Mouse (Mus musculus) right cerebral cortex, adult 2 months (tissue): ENCODE measurements at regions not wholly inside any gene's neighbourhood (a gene's known extent, or its start where the extent isn't known, plus 50 kb on each side); places are given as distances from the start of the nearest gene placed in this dataset.

Source experiments
- DNase-seq, 2 experiments: peaks; one replicate each; pipeline ENCODE4 v3.0.0; 2021 to 2022; ENCODE audit warnings: low spot score in 2 of 2

DNA sequence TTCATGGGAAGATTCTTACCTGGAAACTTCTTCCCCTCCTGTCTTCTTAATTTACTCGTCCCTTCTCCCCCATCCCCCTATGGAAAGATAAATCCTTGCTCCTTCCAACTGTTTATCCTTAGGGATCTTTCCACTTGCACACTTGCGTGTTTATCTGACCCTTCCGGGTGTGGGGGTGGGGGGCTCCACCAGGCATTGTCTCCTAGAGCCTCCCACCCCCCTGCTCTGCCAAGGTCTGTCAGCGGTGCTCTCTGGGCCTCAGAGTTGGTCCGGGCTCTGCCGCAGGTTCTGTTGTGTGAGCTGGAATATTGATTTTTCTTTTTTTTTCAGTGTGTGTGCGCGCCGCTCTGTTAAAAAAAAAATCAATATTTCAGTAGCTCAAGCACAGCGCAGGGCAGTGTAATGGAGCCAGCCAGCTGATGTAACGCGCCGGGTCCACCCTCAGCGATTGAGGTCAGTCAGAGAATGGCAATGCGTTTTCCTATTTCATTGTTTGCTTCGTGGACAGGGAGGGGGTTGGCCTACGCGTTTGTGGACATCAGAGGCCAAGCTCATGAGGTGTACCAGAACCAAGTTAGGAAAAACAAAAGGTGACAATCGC is 160.2 kb upstream of the Nfe2l3 start:
- no peak for DNase-seq

- DNase-seq: no peak
Measured at GRCm38 (mm10) chr6:51279491-51279890, 153.0 kb upstream of the Nfe2l3 start.

GRCm38 (mm10) chr6:51280231-51280630 is 152.2 kb upstream of the Nfe2l3 start:
- DNase-seq: no peak

- DNase-seq: no peak
Measured at GRCm38 (mm10) chr6:51283916-51284706, 148.4 kb upstream of the Nfe2l3 start.

DNA sequence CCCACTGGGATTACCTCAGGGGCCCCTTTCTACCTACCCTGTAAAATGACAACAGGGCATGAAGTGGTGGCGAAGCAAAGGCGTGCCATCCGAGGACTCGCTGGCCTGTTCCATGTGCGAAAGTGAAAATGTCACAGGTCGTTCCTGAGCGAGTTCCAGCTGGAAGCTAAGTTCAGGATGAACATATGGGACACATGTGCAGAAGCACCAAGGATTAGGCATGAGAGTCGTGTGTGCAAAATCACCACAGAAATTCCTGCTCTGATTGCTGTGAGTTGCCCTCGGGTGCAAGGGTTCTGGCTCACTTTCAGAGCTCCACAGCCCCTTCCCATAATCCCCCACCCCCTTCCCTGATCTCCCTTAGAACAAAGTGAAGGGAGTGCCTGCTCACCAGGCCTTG is 147.6 kb upstream of the Nfe2l3 start:
- no peak for DNase-seq

DNA sequence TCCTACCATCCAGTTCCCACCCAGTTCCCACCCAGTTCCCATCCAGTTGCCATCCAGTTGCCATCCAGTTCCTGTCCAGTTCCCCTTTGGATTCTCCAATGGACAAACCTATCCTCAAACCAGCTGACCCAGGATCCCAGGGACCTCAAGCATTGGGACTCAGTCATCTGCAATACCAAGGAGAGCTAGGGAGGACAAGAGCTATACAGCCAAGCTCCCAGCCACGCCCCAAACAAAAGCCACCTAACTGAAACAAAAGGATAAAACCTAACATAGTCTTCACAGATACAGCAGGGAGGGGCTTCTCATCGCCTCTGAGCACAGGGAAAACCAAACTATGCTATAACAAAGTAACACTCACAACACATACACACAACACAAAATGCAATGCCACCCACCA is 145.6 kb upstream of the Nfe2l3 start:
- no peak for DNase-seq

GRCm38 (mm10) chr6:51287383-51287782 is 145.1 kb upstream of the Nfe2l3 start:
- no peak for DNase-seq

GRCm38 (mm10) chr6:51287807-51288206 is 144.7 kb upstream of the Nfe2l3 start:
- no peak for DNase-seq

- DNase-seq: no peak
Measured at GRCm38 (mm10) chr6:51288306-51289066, 144.0 kb upstream of the Nfe2l3 start.

- no peak for DNase-seq
Measured at GRCm38 (mm10) chr6:51289067-51289725, 143.3 kb upstream of the Nfe2l3 start.

DNA sequence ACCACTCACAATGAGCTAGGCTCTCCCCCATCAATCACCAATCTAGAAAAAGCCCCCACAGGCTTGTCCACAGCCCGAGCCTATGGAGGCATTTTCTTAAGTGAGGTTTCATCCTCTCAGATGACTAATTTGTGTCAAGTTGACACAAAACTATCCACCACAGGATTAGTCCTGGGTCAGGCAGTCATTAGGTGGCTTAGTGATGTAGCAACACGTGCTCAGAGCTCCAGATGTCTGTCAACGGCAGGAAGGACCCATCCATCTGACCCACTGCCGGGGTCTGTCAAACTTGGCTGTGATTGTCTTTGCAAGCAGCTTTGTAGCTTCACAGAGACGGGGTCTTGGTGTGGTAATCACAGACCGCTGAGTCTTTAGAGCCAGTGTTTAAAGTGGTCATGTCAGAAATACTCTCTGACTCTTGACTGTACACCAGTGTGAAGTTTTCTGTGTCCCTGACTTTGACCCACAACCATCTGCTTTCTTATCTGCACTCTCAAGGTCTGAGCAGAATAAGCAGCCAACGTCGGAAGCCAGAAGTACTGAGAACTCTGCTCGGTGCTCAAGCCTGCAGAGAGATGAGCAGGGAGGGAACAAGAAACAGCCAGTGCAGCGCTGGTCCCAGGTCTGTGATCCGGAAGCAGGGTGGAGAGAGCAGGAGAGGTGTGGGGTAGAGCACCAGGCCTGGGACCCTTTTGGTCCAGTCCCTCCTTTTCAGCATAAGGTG is 131.6 kb upstream of the Nfe2l3 start:
- no peak for DNase-seq

- no peak for DNase-seq
Measured at GRCm38 (mm10) chr6:51301831-51302230, 130.6 kb upstream of the Nfe2l3 start.

DNA sequence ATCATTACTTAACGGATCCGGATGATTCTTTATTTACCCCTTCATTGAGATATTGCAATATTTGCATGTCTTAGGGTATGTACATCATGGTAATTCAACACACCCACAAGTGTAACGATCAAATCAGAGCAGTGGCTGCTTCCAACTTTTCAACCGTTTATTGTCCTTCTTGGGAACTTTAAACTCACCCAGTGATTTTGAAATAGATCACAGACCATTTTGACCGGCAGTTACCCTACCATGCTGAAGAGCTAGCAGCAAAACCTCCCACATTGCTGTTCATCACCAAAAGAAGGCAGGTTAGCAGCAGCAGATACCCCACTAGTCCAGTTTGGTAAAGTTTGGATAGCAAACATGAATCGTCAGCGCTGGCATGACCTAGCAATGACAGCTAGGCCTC is 130.2 kb upstream of the Nfe2l3 start:
- DNase-seq: no peak

GRCm38 (mm10) chr6:51318341-51318740 is 114.1 kb upstream of the Nfe2l3 start:
- DNase-seq: no peak

- no peak for DNase-seq
Measured at GRCm38 (mm10) chr6:51320019-51320418, 112.5 kb upstream of the Nfe2l3 start.

DNA sequence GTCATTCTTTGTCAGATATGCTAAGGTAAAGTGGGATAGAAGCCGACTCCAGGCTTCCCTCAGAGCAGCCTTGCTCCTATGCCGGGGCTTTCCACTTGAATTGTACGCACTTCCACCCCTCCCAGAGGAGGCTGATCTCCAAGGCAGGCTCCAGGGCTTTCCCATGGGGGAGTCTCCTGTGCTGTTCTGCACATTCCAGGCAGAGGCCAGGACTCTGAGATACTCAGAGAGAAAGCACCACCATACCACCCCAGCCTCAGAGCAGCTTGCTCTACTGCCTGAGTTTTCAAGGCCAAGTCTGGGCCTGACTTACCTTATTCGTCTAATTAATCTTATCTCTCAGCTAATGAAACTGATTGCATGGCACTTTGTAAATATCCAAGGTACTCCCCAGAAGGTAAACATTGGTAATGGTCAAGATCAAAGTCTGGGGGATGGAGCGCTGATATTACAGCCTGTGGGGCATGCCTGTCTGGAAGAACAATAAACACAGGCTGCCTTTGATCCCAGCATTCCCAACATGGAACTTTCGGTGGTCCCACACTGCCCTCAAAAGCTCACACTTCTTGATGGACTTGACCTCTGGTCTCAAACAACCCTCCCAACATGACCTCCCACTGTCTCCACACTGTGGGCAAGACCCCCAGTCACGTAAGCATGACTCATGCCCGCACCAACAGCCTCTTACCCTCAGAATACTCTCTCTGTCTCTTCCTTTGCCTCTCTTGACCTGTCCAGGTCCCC is 111.6 kb upstream of the Nfe2l3 start:
- DNase-seq: no peak

DNA sequence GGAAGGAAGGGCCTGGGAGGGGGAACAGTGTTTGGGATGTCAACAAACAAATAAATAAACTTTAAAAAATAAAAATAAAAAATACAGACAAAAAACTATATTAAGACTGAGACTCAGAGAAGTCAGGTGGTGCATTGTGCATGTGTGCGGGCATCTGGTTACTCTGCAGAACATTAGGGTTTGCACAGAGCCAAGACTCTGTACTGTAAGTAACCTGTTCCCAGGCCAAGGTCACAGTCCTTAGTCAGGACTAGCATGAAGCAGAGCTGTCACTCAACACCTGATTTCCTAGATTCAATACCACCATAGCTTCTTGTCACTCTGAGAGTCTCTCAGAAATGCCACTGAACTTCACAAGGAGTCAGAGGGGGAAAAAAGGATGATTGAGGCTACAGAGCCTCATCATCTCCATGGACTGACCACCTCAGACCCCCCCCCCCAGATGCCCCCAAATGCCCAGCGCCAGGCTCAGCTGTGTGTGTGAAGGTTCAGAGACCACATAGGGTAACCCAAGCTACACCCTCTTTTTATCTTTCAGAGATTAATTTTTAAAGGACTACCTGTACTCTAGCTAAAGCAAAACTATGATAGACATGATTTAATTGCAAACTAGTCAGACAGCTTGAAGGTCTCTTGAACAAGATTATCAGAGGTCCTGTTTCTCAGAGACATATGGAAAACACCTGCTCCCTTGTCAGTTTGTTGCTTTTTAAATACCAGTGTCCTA is 106.2 kb upstream of the Nfe2l3 start:
- DNase-seq: no peak

GRCm38 (mm10) chr6:51329070-51329995 is 103.1 kb upstream of the Nfe2l3 start:
- no peak for DNase-seq

GRCm38 (mm10) chr6:51330069-51330706 is 102.3 kb upstream of the Nfe2l3 start:
- no peak for DNase-seq
